Comparison of ENCODE assay signal across 50 mouse cellular contexts in the genomic region with DNA sequence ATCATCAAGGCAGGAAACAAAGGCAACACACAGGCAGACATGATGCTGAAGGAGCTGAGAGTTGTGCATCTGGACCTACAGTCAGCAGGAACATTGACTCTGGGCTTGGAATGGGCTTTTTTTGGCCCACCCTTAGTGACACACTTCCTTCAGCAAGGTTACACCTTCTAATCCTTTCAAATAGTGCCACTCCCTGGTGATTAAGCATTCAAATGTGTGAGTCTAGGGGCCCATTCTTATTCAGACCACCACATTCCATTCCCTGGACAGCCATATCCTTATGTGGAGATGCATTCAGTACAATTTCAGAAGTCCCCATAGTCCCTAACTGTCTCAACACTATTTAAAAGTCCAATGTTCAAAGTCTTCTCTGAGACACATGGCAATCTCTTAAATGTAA. TPM values are rescaled to one million over a fixed set of nuclear protein-coding genes. Genes with fewer than 3 reads are reported as not detected.
"Had no signal": no experiment of that assay in that cellular context is flagged by ENCODE, and none has a peak within 500 bp of the region (broad histone marks: within the 10 kb centered on the region; RNA-seq: fewer than 3 reads in every experiment).

No protein-coding gene starts in this region.

- DNase-seq: heart, postnatal 10 days; heart, postnatal 36 days; heart, postnatal 4 days; kidney, adult 11 months; kidney, adult 18-20 months; kidney, adult 2 months; kidney, adult 8-10 months; kidney, adult 9 months; kidney, postnatal 10 days; kidney, postnatal 14 days; kidney, postnatal 25 days; kidney, postnatal 36 days; kidney, postnatal 4 days; layer of hippocampus, adult 9-11 months; layer of hippocampus, postnatal 36 days had no signal

RNA-seq across cellular contexts. Expression of a gene that starts 3.2 kb away (rescaled TPM):
- total RNA-seq: heart, postnatal 10 days; heart, postnatal 25 days; heart, postnatal 36 days; heart, postnatal 4 days; hematopoietic stem cell, adult 5-6 weeks; hindbrain, postnatal 0 days; layer of hippocampus, adult 18-20 months; layer of hippocampus, adult 2 months; layer of hippocampus, adult 8-10 months; layer of hippocampus, postnatal 10 days; layer of hippocampus, postnatal 14 days; layer of hippocampus, postnatal 25 days; layer of hippocampus, postnatal 36 days; left cerebral cortex, adult 18-20 months; left cerebral cortex, adult 2 months had no signal
- polyA plus RNA-seq: heart, embryonic 11.5 days; heart, embryonic 12.5 days; heart, embryonic 13.5 days; heart, embryonic 14.5 days; heart, embryonic 15.5 days; heart, embryonic 16.5 days; heart, postnatal 0 days; hindbrain, embryonic 10.5 days; hindbrain, embryonic 11.5 days; hindbrain, embryonic 12.5 days; hindbrain, embryonic 13.5 days; hindbrain, embryonic 14.5 days; hindbrain, embryonic 15.5 days; hindbrain, embryonic 16.5 days; hindbrain, postnatal 0 days; inflammation-experienced regulatory T-cells, adult 6 months; intestine, embryonic 14.5 days; intestine, embryonic 15.5 days; intestine, embryonic 16.5 days; intestine, postnatal 0 days; kidney, adult 2 months; kidney, embryonic 14.5 days; kidney, embryonic 15.5 days; kidney, embryonic 16.5 days; kidney, postnatal 0 days; large intestine, adult 2 months had no signal

RNA-seq across cellular contexts. Expression of a gene that starts 26.3 kb away (rescaled TPM):
- total RNA-seq: heart, postnatal 10 days; heart, postnatal 25 days; heart, postnatal 36 days; heart, postnatal 4 days; hematopoietic stem cell, adult 5-6 weeks; hindbrain, postnatal 0 days; layer of hippocampus, adult 18-20 months; layer of hippocampus, adult 2 months; layer of hippocampus, adult 8-10 months; layer of hippocampus, postnatal 10 days; layer of hippocampus, postnatal 14 days; layer of hippocampus, postnatal 25 days; layer of hippocampus, postnatal 36 days; left cerebral cortex, adult 18-20 months; left cerebral cortex, adult 2 months had no signal
- polyA plus RNA-seq: heart, embryonic 11.5 days; heart, embryonic 12.5 days; heart, embryonic 13.5 days; heart, embryonic 14.5 days; heart, embryonic 15.5 days; heart, embryonic 16.5 days; heart, postnatal 0 days; hindbrain, embryonic 10.5 days; hindbrain, embryonic 11.5 days; hindbrain, embryonic 12.5 days; hindbrain, embryonic 13.5 days; hindbrain, embryonic 14.5 days; hindbrain, embryonic 15.5 days; hindbrain, embryonic 16.5 days; hindbrain, postnatal 0 days; inflammation-experienced regulatory T-cells, adult 6 months; intestine, embryonic 14.5 days; intestine, embryonic 15.5 days; intestine, embryonic 16.5 days; intestine, postnatal 0 days; kidney, adult 2 months; kidney, embryonic 14.5 days; kidney, embryonic 15.5 days; kidney, embryonic 16.5 days; kidney, postnatal 0 days; large intestine, adult 2 months had no signal
